Mouse (Mus musculus) frontal cortex, adult (tissue): ENCODE measurements around the gene Ckmt1.

ENCODE experiments used
- ATAC-seq: cut with Nextera tagmentation; 2 replicates; pipeline ENCODE4 v1.9.2; 2017; ENCODE audit warnings: mild to moderate bottlenecking, moderate library complexity, mixed read lengths; ENCODE audit not compliant: low TSS enrichment

Gene Ckmt1

GRCm38 (mm10) chr2:121412843-121413386 is 55.4 kb downstream of the Ckmt1 start:
- no peak for ATAC-seq
